Mouse (Mus musculus) Muller cell, postnatal 12 days (primary cell): ENCODE measurements around the gene Gm17268.

ENCODE experiments used
- DNase-seq: peaks from one replicate; pipeline ENCODE4 v3.0.0-alpha.2; 2015; ENCODE audit errors: inconsistent ontology term

The Gm17268 gene

GRCm38 (mm10) chr11:82032136-82032535, 6.2 kb downstream of the Gm17268 start:
- DNase-seq = peak; percentile 39

GRCm38 (mm10) chr11:82030171-82030570, 8.2 kb downstream of the Gm17268 start:
- no peak for DNase-seq

- DNase-seq = no peak
Observed at GRCm38 (mm10) chr11:82023769-82024168, 14.6 kb downstream of the Gm17268 start.

- no peak for DNase-seq
Observed at GRCm38 (mm10) chr11:82022504-82023056, 15.8 kb downstream of the Gm17268 start.

- DNase-seq = no peak
Observed at GRCm38 (mm10) chr11:82021406-82021805, 17.0 kb downstream of the Gm17268 start.

- DNase-seq = no peak
Observed at GRCm38 (mm10) chr11:82019793-82020192, 18.6 kb downstream of the Gm17268 start.

GRCm38 (mm10) chr11:82019389-82019788, 19.0 kb downstream of the Gm17268 start:
- DNase-seq = no peak

GRCm38 (mm10) chr11:82016181-82016780, 22.1 kb downstream of the Gm17268 start:
- no peak for DNase-seq

GRCm38 (mm10) chr11:82015066-82015465, 23.3 kb downstream of the Gm17268 start:
- no peak for DNase-seq

- no peak for DNase-seq
Observed at GRCm38 (mm10) chr11:82013756-82014155, 24.6 kb downstream of the Gm17268 start.

- peak; percentile 61 for DNase-seq
Observed at GRCm38 (mm10) chr11:82011411-82012193, 26.8 kb downstream of the Gm17268 start.

GRCm38 (mm10) chr11:82010115-82010514, 28.2 kb downstream of the Gm17268 start:
- no peak for DNase-seq

GRCm38 (mm10) chr11:82006796-82007423, 31.5 kb downstream of the Gm17268 start:
- DNase-seq = peak; percentile 73

- DNase-seq = no peak
Observed at GRCm38 (mm10) chr11:82004810-82005209, 33.6 kb downstream of the Gm17268 start.

- DNase-seq = no peak
Observed at GRCm38 (mm10) chr11:82000581-82000980, 37.8 kb downstream of the Gm17268 start.

- DNase-seq = no peak
Observed at GRCm38 (mm10) chr11:81999469-81999868, 38.9 kb downstream of the Gm17268 start.

- DNase-seq = no peak
Observed at GRCm38 (mm10) chr11:81998646-81999045, 39.7 kb downstream of the Gm17268 start.

GRCm38 (mm10) chr11:81997085-81997484, 41.3 kb downstream of the Gm17268 start:
- no peak for DNase-seq

- DNase-seq = peak; percentile 76
Observed at GRCm38 (mm10) chr11:81996172-81996841, 42.1 kb downstream of the Gm17268 start.

- DNase-seq = no peak
Observed at GRCm38 (mm10) chr11:81983146-81983545, 55.2 kb downstream of the Gm17268 start.

- DNase-seq = peak; percentile 76
Observed at GRCm38 (mm10) chr11:81982191-81982590, 56.2 kb downstream of the Gm17268 start.
